Mouse (Mus musculus): ENCODE measurements around the gene Ephb2. TPM values are rescaled to one million over a fixed set of nuclear protein-coding genes. Genes with fewer than 3 reads are reported as not detected.

Ephb2 gene
- polyA plus RNA-seq, 1 experiment from 2014 or later, result 19.6 TPM

DNA sequence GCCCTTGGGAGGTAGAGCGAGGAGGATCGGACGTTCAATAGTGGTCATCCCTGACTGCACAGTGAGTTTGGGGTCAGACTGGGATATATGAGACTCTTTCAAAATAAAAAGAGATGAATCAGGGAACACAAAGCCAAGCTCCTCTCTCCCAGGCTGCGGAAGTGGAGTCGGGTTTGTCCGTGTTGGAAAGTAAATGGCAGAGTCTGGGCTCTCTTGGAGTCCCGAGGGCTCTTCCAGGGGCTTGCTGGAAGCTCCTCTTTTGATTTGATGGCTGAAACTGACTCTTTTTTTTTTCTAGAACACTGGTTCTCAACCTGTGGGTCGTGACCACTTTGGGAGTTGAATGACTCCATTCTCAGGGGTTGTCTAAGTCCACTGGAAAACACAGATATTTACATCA lies 185.5 kb downstream of the Ephb2 start:
- Histone ChIP-seq H3K27ac (ENCODE audit: low read depth, low read length) (no peak overlapping the region), H3K27me3 (ENCODE audit: control insufficient read depth, insufficient read depth, low read length) (no peaks in the 10 kb centered on the region), H3K36me3 (ENCODE audit: control insufficient read depth, insufficient read depth, low read length) (peaks cover 13% of the 10 kb centered on the region), H3K4me1 (ENCODE audit: control insufficient read depth, insufficient read depth, low read length) (peaks cover 7% of the 10 kb centered on the region; the same call in 1 of the 2 replicates), H3K4me3 (ENCODE audit: low read depth, low read length) (no peak overlapping the region), H3K9me3 (ENCODE audit: control insufficient read depth, low read length) (no peaks in the 10 kb centered on the region), H3K4me2 (ENCODE audit: low read depth, low read length) (no peak overlapping the region), H3K9ac (replicated peaks; ENCODE audit: low read depth, low read length) (no peak overlapping the region)
- no peak for ATAC-seq (ENCODE audit: low read depth)
- 89% methylated on average over 8 of the region's 8 CpGs for WGBS

DNA sequence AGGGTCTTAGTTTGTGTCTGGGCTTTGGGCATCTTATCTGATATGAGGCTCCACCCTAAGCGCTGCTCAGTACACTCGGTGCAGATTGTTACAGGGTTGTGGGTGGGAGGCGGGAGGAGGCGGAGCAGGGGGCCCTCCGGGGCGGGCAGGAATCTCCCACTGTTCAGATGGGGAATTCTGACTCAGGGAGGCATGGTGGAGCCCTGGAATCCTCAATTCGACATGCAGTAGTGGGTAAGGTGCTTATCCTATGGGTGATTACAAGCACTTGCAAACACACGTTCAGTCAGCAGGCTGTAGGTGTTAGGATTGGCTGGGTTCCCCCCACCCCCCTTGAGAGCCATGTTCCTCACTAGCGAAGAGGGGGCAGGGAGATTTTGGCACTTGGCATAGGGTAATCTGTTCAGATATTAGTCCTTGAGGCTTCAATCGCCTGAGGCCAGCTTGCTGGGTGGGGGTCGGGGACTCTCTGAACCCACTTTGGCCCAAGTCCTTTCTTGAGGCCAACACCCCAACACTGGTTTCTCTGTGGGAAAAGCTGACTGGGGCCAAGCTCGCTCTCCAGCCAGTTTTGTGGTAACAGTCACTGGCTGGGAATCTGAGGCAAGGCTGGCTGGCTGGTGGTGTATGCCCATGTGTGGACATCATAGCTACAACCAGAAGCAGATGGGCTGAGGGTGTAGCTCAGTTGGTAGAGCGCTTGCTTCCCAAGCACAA lies 186.2 kb downstream of the Ephb2 start:
- 40% methylated on average over 13 of the region's 13 CpGs for WGBS
- Histone ChIP-seq H3K9me3 (ENCODE audit: control insufficient read depth, low read length) (no peaks in the 10 kb centered on the region), H3K27ac (ENCODE audit: low read depth, low read length) (no peak overlapping the region), H3K4me3 (ENCODE audit: low read depth, low read length) (no peak overlapping the region), H3K9ac (replicated peaks; ENCODE audit: low read depth, low read length) (no peak overlapping the region), H3K4me1 (ENCODE audit: control insufficient read depth, insufficient read depth, low read length) (peaks cover 7% of the 10 kb centered on the region; the same call in 1 of the 2 replicates), H3K27me3 (ENCODE audit: control insufficient read depth, insufficient read depth, low read length) (no peaks in the 10 kb centered on the region), H3K4me2 (ENCODE audit: low read depth, low read length) (no peak overlapping the region), H3K36me3 (ENCODE audit: control insufficient read depth, insufficient read depth, low read length) (peaks cover 7% of the 10 kb centered on the region; the same call in 1 of the 2 replicates)
- ATAC-seq (ENCODE audit: low read depth), result no peak

DNA sequence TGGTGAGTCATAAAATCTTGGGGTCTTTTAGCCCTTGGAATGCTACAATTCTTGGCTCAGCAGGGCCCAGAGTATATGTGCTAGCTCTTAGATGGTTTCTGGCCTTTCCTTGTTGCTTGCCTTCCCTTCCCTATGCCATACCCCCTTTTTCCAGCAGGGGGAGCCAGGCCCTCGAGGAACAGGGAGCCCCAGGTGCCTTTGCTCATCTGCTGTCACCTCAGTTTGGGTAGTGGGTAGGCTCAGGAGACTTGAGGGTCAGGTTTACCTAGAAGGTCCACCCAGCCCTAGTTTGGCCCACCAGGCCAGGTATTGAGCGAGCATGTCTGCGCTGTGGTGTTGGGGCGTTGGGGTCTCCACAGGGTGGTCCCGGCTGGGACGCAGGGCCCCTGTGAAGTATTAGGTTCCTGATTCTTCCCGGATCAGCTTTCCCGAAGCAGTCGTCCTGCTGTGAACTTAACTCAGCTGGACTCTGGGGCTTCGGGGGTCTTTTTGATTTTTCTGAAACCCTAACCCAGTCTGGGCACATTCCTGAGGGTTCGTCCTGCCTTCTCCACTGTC lies 186.8 kb downstream of the Ephb2 start:
- H3K9ac ChIP-seq (replicated peaks; ENCODE audit: low read depth, low read length), result no peak overlapping the region
- ATAC-seq (ENCODE audit: low read depth), result no peak
- H3K27ac ChIP-seq (ENCODE audit: low read depth, low read length), result no peak overlapping the region
- H3K4me1 ChIP-seq (ENCODE audit: control insufficient read depth, insufficient read depth, low read length), result peaks cover 7% of the 10 kb centered on the region; the same call in 1 of the 2 replicates
- 0 out of 2 replicates have a peak, but pooled peaks cover 1% of the 10 kb centered on the region for H3K36me3 ChIP-seq (ENCODE audit: control insufficient read depth, insufficient read depth, low read length)
- 20% methylated on average over 11 of the region's 11 CpGs for WGBS
- no peak overlapping the region for H3K4me2 ChIP-seq (ENCODE audit: low read depth, low read length)
- H3K9me3 ChIP-seq (ENCODE audit: control insufficient read depth, low read length), result no peaks in the 10 kb centered on the region
- H3K27me3 ChIP-seq (ENCODE audit: control insufficient read depth, insufficient read depth, low read length), result no peaks in the 10 kb centered on the region
- no peak overlapping the region for H3K4me3 ChIP-seq (ENCODE audit: low read depth, low read length)

DNA sequence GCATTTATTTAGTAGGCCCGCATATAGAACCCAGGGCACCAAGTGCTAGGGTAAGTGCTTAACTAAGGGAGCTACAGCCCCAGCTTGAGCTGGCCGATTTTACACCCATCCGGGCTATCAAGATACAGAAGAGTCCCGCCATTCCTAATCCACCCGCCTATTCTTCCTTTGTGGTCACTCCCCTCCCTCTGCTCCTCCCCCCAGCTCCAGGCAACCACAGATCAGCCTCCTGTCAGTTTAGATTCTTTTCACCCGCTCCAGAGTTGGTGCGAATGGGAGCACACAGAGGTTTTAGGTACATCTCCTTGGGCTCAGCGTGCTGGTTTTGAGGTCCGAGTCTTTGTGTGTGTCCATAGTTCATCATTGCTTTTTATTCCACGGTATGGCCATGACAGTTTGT lies 196.9 kb downstream of the Ephb2 start:
- Histone ChIP-seq H3K4me1 (ENCODE audit: control insufficient read depth, insufficient read depth, low read length) (0 out of 2 replicates have a peak, but pooled peaks cover 3% of the 10 kb centered on the region), H3K36me3 (ENCODE audit: control insufficient read depth, insufficient read depth, low read length) (no peaks in the 10 kb centered on the region), H3K4me2 (ENCODE audit: low read depth, low read length) (peak overlapping the region; percentile 21; the same call in 1 of the 2 replicates), H3K27me3 (ENCODE audit: control insufficient read depth, insufficient read depth, low read length) (peaks cover 3% of the 10 kb centered on the region; the same call in 1 of the 2 replicates), H3K4me3 (ENCODE audit: low read depth, low read length) (no peak overlapping the region), H3K9ac (replicated peaks; ENCODE audit: low read depth, low read length) (no peak overlapping the region), H3K27ac (ENCODE audit: low read depth, low read length) (no peak overlapping the region), H3K9me3 (ENCODE audit: control insufficient read depth, low read length) (no peaks in the 10 kb centered on the region)
- ATAC-seq (ENCODE audit: low read depth), result no peak
- 5% methylated on average over 10 of the region's 10 CpGs for whole genome bisulfite sequencing

DNA sequence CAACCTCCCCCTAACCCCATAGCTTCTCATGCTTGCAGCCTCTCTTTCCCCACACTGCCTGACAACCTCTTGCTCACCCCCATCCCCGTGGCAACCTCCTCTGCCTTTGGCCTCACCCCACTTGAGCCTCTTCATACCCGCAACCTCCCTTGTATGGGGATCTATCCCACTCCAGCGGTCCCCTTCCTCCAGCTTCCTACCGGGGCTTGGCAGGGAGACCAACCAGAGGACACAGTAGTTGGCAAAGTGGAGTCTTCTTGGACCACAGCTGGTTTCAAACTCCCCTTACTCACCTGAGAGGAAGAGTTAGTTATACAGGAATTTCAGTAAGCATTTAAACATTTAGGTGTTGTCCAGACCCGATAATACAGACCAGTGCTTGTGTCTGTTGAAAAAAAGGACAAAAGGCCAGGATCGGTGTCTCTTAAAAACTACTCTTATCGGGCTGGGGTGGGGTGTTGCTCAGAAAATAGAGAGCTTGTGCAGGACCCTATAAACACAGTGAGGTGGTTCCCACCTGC lies 197.5 kb downstream of the Ephb2 start:
- no peak overlapping the region for H3K27ac ChIP-seq (ENCODE audit: low read depth, low read length)
- H3K4me3 ChIP-seq (ENCODE audit: low read depth, low read length), result no peak overlapping the region; the same call in 1 of the 2 replicates

DNA sequence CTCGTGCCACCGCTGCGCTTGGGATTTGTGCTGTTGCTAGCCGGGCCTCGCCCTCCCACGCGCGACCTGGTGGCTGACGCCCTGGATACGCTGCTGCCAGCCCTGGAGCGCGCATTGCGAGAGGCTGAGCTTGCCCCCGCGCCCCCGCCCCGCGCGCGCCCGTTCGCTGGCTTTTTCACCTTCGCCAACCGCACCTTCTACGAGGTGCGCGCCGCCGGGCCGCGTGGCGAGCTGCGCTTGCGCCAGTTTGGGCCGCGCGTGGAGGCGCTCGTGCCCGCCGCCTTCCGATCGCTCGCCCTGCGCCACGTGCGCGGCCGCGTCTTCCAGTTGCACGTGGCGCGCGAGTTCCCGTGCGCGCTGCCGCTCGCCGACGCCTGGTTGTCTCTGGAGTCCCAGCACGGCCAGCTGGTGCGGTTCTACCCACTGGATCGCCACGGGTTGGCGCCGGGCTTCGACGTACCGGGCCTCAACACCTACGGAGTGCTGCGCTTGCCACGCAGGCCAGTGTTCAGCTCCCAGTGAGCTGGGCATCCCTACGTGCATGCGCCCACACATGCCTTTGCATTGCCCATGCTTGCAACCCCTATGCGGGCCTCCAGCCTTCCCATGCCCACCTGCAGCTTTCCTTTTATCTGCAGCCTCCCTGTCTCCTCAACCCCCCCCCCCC lies 198.1 kb downstream of the Ephb2 start:
- 4% methylated on average over 76 of the region's 76 CpGs for WGBS
- Histone ChIP-seq H3K4me3 (ENCODE audit: low read depth, low read length) (peak overlapping the region; percentile 44), H3K9ac (replicated peaks; ENCODE audit: low read depth, low read length) (peak overlapping the region; percentile 58), H3K27ac (ENCODE audit: low read depth, low read length) (peak overlapping the region; percentile 66; the same call in 1 of the 2 replicates), H3K4me1 (ENCODE audit: control insufficient read depth, insufficient read depth, low read length) (0 out of 2 replicates have a peak, but pooled peaks cover 3% of the 10 kb centered on the region), H3K9me3 (ENCODE audit: control insufficient read depth, low read length) (no peaks in the 10 kb centered on the region), H3K4me2 (ENCODE audit: low read depth, low read length) (peak overlapping the region; percentile 68), H3K27me3 (ENCODE audit: control insufficient read depth, insufficient read depth, low read length) (peaks cover 3% of the 10 kb centered on the region; the same call in 1 of the 2 replicates), H3K36me3 (ENCODE audit: control insufficient read depth, insufficient read depth, low read length) (no peaks in the 10 kb centered on the region)
- ATAC-seq (ENCODE audit: low read depth), result peak; percentile 68

More for the DNA sequence above, 197.5 kb downstream of the Ephb2 start:
- Histone ChIP-seq H3K9me3 (ENCODE audit: control insufficient read depth, low read length) (no peaks in the 10 kb centered on the region), H3K36me3 (ENCODE audit: control insufficient read depth, insufficient read depth, low read length) (no peaks in the 10 kb centered on the region), H3K27me3 (ENCODE audit: control insufficient read depth, insufficient read depth, low read length) (peaks cover 3% of the 10 kb centered on the region; the same call in 1 of the 2 replicates), H3K4me1 (ENCODE audit: control insufficient read depth, insufficient read depth, low read length) (0 out of 2 replicates have a peak, but pooled peaks cover 3% of the 10 kb centered on the region), H3K4me2 (ENCODE audit: low read depth, low read length) (peak overlapping the region; percentile 68; the same call in 1 of the 2 replicates), H3K9ac (replicated peaks; ENCODE audit: low read depth, low read length) (no peak overlapping the region)
- WGBS, result 35% methylated on average over 7 of the region's 7 CpGs
- ATAC-seq (ENCODE audit: low read depth), result peak; percentile 41; the same call in 1 of the 2 replicates

DNA sequence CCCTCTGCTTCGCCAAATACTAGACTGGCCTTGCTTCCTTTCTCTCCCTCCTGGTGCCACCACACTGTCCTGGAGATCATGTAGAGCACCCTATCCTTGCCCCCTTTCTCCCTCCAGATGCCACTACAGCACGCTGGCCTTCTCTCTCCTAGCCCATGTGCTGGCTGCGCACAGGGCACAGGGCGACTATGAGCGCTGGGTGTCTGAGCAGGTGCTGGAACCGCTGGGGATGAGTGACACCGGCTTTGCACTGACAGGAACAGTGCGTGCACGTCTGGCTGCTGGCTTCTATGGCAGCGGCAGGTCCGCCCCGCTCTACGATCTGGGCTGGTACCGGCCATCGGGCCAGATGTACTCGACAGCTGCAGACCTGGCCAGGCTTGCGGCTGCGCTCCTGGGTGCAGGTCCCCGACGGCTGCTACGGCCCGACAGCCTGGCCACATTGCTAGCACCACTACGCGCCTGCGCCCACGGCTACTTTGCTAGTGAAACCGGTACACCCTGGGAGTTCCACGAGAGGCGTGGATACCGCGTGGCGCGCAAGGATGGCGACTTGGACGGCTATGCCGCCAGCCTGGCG lies 198.7 kb downstream of the Ephb2 start:
- Histone ChIP-seq H3K4me2 (ENCODE audit: low read depth, low read length) (peak overlapping the region; percentile 68), H3K27me3 (ENCODE audit: control insufficient read depth, insufficient read depth, low read length) (peaks cover 3% of the 10 kb centered on the region; the same call in 1 of the 2 replicates), H3K27ac (ENCODE audit: low read depth, low read length) (peak overlapping the region; percentile 66; the same call in 1 of the 2 replicates), H3K9ac (replicated peaks; ENCODE audit: low read depth, low read length) (peak overlapping the region; percentile 58), H3K4me3 (ENCODE audit: low read depth, low read length) (peak overlapping the region; percentile 44), H3K9me3 (ENCODE audit: control insufficient read depth, low read length) (no peaks in the 10 kb centered on the region), H3K36me3 (ENCODE audit: control insufficient read depth, insufficient read depth, low read length) (no peaks in the 10 kb centered on the region), H3K4me1 (ENCODE audit: control insufficient read depth, insufficient read depth, low read length) (0 out of 2 replicates have a peak, but pooled peaks cover 3% of the 10 kb centered on the region)
- peak; percentile 35 for ATAC-seq (ENCODE audit: low read depth)
- 17% methylated on average over 33 of the region's 37 CpGs for WGBS

DNA sequence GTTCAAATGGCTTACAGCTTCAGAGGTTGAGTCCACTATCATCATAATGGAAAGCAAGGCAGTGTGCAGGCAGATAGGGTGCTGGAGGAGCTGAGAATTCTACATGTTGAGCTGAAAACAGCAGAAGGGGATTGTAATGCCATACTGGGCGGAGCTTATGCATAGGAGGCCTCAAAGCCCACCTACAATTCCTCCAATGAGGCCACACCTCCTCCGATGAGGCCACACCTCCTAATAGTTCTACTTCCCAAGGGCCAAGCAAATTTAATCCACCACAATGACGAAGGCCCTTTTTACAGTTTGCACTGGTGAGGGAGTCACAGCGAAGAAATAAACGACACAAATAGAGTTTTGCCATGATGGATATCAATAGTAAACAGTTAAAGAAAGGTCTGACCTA lies 199.3 kb downstream of the Ephb2 start:
- no peak for ATAC-seq (ENCODE audit: low read depth)
- H3K4me1 ChIP-seq (ENCODE audit: control insufficient read depth, insufficient read depth, low read length), result 0 out of 2 replicates have a peak, but pooled peaks cover 3% of the 10 kb centered on the region
- no peak overlapping the region for H3K27ac ChIP-seq (ENCODE audit: low read depth, low read length)
- no peak overlapping the region for H3K4me2 ChIP-seq (ENCODE audit: low read depth, low read length)
- WGBS, result 54% methylated on average over 5 of the region's 5 CpGs
- H3K4me3 ChIP-seq (ENCODE audit: low read depth, low read length), result no peak overlapping the region
- H3K36me3 ChIP-seq (ENCODE audit: control insufficient read depth, insufficient read depth, low read length), result no peaks in the 10 kb centered on the region
- peaks cover 3% of the 10 kb centered on the region; the same call in 1 of the 2 replicates for H3K27me3 ChIP-seq (ENCODE audit: control insufficient read depth, insufficient read depth, low read length)
- H3K9me3 ChIP-seq (ENCODE audit: control insufficient read depth, low read length), result no peaks in the 10 kb centered on the region
- H3K9ac ChIP-seq (replicated peaks; ENCODE audit: low read depth, low read length), result no peak overlapping the region

Measured in neural tube, embryonic 14.5 days (tissue).